Mouse (Mus musculus) kidney, postnatal 36 days (tissue): Measurements from ENCODE around the gene Dguok.

Experiments used
- DNase-seq, 2 experiments: peaks; one replicate each; pipeline ENCODE4 v3.0.0; 2021 to 2022; ENCODE audit warnings: mixed read lengths in 2 of 2

Dguok gene

DNA sequence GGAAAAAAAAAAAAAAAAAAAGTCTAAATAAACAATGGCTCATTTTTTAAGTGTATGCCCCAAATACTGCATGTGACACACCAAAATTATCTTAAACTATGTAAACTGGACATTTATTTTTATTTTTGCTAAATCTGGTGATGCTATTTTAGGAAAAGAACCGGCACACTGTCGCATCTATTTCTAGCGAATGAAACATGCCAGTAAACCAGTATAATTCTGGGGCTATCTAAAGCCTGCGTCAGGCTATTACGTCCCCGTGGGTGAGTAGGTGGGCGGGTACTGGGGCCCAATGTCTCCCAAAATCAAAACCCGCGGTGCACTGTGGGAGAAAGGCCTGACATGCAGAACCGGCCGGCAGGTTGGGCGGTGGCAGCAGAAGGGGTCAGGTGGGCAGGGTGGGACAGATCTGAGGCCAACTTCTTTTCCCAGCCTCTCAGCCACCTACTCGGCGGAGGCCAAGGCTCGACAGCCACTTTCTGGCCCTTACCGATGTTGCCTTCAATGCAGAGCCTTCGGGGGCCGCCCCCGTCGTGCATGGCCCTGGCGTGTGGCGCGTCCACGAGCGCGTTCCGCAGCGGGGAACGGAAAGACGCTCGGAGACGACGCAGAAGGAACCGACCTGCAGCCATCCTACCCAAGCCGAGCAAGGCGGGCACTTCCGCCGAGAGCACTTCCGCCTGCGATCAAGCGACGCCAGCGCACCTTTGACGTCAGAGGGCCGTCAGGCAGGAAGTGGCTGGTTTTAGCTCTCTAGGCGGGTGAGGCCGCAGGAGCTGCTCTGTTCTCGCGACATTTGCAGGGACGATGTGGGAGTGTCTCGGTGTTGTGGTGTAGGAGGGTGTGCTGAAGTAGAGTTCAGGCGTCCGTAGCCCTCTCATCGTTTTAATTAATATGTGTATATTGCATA, at the start of gene Dguok:
Gene Dguok, minus strand, starts transcription at position 712 of the 910 bp plus-strand sequence.
- DNase-seq: peak; percentile 98 to 99

DNA sequence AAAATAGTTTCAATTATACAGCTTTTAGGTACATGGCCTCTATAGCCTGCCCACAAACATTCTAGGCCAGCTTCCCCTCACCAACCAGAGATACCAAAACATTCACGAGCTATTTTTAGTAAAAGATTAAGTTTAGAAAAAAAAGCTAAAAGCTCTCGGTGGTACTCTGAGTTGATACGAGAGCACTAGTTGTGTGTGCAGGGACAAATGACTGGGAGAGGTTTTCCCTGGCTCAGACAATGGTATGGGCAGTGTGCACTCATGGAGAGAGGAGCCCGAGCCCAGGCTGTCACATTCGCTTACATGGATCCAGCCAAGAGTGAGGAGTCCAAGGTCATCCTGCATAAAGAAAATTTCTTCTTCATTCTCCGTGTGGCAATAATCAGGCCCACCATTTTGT, 49.2 kb upstream of the Dguok start:
- DNase-seq: no peak

DNA sequence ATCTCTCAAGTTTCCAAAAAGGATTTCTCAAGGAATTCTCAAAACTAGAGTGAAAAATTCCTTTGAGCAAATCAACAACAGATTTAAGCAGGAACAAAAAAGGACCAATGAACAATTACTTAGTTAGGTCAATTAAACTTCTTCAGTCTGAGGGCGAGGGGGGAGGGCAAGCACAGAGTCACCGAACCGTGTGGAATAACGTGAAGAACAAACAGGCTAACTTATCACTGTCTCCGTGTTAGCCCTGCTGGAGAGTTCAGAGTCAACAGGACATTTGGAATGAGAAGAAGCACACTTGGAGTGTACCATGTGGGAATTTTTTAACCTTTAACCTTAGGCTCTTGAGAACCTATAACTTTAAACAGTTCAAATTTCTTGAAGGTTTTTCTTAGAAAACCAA, 41.6 kb upstream of the Dguok start:
- peak; percentile 70 to 73 for DNase-seq

DNA sequence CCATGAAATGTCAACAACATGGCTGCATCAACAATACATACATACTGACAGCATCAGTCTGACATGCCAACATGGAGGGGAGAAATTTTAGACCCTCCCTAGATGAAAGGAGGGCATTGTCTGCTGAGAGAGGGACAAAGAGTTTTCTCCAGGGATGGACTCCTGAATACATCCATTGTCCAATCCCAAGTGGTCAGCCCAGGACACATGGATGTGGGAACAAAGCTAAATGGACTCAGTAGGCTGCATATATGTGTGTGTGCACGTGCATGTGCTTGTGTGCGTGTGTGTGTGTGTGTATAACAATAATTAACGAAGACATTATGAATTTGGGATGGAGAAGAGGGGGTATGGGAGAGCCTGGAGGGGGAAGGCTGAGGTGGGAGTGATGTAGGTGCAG, 39.0 kb upstream of the Dguok start:
- DNase-seq: no peak

DNA sequence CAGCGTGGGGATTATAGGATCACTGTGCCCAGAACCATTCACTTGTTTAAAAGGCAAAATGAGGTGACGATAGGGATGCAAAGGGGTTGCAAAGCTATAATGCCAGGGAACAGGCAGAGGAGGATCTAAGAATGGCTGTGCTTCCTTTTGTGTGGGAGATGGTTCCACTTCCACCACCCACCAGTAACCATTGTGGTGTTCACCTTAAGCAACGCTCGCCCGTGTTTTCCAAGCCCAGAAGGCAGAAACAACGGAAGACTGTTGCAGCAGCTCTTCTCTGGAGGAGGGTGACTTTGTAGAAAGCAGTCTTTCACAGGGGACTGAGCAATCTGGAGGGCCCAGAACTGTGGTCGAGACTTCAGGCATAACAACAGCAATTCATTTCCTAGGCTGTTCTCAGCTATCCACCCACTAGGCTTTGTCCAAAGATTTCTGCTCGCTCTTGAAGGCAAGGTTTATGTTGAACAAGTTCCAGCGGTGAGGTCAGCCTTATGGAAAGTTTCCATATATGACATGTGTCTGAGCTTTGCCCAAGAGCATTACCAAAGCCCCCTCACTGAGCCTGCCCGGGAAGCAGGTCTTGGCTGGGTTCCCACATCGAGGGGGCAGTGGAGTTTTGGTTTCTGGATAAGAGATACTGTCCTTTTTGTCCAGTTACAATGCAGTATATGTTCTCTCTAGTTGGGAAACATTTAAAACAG, 35.1 kb upstream of the Dguok start:
- DNase-seq: no peak

DNA sequence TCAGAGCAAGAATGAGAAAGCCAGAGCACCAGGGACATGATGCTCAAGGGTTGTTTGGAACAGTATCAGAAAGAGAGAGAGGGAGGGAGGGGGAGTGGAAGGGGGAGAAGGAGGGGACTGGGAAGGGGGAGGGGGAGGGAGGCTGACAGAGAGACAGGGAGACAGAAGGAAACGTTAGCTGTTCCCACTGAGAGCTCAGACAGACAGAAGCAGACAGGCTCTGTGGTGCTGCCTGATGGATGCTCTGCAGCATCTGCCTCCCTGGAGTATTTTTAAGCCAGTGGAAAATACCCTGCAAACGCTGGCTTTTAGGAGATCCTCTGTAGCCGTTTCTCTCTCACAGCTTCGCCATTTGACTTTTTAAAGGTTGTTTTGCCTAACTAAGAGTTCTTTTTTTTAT, 33.2 kb upstream of the Dguok start:
- no peak for DNase-seq

DNA sequence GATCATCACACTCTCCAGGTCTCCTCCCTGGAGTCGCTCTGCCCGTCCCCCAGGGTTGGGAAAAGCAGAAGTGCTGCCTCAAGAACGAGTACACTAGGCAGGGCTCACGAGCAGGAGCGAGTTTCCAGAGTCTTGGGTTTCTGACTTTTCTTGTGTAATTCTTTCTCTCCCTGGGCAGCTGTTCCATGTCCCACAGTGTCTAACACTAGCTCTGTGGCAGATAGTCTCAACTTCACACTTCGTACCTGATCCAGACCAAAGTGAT, 30.0 kb upstream of the Dguok start:
- DNase-seq: no peak

DNA sequence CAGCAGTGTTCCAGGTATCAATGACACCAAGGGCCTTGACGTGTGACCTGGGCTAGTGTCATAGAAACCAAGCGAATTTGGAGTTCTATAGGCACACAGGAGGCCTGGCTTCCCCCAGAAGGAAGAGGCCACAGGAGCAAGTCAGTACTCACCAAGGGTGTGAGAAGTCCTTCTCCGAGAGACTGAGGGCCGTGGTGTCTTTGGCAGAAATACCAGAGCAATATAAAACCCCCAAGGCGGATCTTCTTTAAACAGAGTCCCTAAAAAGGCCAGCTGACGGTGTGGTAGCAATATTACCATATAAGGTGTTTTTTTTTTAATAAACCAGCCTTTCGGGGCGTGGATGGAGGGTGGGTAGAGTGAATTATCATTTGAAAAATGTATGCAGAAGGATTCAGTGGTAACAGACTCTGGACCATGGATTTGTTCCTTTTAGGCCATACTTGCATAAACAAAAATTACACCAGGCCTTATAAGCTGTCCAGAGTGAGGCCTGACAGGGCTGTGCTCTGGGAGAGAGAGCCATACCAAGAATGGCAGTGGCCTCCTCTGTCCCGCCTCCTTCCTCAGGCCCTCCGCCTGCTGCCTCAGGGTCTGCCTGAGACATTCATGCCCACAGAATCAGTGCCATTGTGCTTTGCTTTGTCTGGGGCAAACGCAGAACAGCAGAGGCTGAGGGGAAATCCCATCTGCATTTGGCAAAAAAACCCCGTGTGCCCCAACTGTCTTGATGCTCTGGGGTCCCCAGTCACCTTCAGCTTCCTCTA, 29.4 kb upstream of the Dguok start, which contains the start of gene Actg2:
Gene Actg2, minus strand, starts transcription at position 238 of the 767 bp plus-strand sequence.
- no peak for DNase-seq

DNA sequence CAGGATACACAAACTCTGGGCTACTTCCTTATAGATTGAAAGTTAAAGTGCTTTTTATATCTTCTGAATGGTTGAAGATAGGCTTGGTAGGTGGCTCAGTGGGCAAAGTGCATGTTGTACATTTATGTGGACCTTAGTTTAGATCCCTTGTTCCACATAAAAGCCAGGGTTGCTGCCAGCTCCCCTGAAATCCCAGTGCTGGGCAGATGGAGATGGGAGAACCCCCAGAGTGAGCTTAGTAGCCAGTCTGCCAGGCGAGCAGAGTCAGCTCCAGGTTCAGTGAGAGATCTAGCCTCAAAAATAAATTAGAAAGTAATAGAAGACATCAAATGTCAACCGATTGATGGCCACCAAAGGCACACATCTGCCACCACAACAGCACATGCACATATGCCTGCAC, 25.8 kb upstream of the Dguok start:
- no peak for DNase-seq

DNA sequence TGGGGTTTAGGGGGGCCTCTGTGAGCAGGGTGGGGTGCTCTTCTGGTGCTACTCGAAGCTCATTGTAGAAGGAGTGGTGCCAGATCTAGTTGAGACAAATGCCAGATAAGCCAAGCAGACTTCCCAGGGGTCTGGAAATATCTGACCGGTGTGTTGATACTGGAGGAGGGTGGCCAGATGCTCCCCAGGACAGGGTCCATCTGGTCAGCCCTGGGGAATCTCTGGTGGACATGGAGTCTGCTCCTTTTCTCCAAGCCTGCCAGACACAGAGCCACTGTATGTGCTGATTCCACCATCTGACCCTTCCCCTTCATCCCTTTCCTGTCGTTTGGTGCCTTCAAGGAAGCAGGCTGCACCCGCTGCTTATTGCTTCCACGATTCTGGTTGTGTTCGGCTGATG, 16.4 kb upstream of the Dguok start:
- no peak for DNase-seq

DNA sequence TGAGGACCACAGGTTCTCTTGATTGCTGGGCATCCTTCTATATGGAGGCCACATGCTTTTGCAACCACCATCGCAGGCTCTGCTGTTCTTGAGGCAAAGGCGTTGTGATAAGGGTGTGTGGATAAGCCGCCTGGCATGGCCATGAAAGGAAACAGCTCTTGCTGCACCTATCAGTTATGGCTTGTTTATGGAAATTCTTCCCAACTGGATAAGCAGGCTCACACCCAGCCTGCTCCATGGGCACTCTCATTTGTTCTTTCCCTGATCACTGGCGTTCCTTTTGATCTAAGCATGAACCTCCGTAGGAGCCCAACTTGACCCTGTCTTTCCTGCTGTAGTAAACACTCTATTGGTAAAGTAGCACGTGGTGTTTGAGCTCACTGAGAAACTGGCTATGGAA, 15.0 kb upstream of the Dguok start:
- DNase-seq: no peak

DNA sequence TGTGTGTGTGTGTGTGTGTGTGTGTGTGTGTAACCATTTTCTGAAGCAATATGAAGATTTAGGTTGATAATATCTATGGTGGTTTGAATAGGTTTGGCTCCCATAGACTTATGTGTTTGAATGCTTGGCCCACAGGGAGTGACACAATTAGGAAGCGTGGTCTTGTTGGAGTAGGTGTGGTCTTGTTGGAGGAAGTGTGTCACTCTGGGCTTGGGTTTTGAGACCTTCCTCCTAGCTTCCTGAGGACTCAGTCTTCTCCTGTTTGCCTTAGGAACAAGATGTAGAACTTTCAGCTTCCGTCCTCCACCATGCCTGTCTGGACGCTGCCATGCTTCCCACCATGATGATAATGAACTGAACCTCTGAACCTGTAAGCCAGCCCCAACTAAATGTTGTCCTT, 11.9 kb upstream of the Dguok start:
- DNase-seq: no peak

DNA sequence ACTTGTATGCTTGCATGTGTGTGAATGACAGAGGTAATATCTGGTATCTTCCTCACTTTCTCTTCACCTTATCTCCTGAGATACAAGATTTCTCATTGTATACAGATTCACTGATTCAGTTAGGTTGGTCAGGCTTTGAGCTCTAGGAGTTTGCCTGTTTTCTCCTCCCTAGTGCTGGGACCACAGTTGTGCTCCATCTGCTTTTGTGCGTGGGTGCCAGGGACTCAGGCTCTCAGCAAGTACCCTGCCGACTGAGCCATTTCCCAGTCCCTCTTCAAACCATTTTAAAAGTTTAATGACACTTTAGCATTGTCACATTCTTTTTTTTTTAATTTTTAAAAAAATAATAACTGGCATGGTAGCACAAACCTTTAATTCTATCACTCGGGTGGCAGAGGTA, 8.4 kb upstream of the Dguok start:
- no peak for DNase-seq

DNA sequence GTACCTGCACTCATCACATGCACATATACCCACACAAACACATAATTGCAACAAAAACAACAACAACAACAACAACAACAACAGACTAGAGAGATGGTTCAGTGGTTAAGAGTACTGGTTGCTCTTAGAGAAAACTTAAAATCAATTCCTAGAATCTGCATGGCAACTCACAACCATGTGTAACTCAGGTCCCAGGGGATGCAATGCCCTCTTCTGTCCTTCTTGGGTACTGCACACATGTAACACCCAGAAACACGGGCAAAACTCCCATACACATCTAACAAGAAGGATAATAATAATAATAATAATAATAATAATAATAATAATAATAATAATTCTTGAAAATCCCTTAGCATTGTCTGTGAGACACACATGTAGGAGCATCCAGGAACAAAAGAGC, 5.7 kb upstream of the Dguok start:
- DNase-seq: peak; percentile 66 to 85

DNA sequence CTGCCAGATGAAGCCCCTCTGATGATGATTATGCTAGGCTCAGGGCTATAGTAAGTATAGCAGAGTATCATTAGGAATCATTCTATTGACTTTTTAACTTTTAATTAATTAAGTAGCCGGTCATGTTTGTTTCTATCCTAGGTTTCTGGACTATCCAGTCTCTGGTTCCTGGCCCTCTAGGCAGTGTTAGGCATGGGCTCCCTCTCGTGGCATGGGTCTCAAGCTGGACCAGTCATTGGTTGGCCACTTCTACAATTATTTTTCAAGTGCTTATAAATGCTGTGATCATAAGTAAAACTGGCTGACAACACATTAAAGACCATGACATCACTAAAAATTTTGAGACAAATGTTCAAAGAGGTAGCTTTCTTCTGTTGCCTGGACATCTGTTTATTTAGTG, 3.4 kb upstream of the Dguok start:
- DNase-seq: peak in 1 of 2 experiments; percentile 41

DNA sequence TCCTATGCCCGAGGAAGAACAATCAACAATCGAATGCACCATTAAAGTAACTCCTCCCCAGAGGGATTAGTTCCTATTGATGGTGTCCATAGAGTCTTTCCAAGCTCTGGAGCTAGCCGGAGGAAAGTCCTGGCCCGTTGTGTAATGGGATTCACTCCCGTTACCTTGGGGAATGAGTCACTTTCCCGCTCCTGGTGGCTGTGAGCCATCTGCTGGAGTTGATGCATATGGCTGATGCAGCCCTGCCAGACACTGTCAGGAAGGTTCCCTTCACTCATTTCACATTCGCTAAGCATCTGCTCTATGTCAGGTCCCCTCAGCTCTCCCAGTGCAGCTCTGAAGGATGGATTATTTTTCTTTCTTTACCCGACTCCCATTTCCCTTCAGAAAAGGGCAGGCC, 2.7 kb upstream of the Dguok start:
- no peak for DNase-seq

DNA sequence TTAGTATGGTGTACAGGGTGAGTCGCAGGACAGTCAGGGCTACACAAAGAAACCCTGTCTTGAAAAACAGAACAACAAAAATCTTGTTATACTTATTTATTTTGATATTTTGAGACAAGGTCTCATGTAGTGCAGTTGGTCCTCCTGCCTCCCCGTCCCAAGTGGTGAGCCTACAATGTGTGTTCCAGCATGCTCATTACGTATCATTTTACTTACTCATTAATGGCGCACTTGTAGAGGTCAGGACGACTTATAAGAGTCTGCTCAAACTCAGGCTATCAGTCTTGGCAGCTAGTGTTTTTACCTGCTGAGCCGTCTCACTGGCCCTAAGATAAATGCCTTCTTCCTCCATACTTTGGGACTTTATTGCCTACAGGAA, 388 bp upstream of the Dguok start:
- no peak for DNase-seq

DNA sequence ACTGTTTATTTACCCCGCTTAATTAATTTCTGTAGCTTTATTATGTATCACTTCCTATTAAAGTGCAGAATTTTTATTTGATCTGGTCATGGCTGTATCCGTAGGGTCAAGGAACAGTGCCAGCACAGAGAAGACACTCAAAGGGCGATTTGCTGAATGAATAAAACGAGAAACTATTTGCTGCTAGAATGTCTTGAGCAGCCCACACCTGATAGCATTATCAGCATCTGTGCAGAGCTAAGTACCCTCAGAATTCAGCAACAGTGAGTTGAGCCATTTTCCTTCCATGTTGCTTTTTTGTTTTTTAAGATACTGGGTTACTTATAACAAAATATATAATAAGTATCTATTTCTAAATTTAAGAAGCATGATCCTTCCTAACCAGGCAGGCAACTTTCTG, 1.2 kb downstream of the Dguok start:
- no peak for DNase-seq

DNA sequence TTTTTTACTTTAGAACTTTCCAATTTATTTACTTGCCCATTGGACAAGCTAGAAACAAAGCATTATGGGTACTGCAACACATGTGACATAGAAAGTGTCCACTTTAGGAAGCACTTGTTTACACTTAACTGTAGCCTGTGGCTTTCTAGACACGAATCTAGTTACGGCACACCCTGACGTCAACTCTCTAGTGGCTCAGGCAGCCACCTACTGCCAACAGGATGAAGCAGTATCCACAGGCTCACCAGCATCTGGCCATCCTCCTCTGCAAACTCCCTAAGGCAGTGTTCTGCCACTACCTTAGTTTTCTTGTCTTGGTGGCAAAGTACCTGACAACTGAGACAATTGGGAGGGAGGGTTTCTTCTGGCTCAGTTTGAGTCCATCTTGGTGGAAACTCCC, 3.4 kb downstream of the Dguok start:
- no peak for DNase-seq

DNA sequence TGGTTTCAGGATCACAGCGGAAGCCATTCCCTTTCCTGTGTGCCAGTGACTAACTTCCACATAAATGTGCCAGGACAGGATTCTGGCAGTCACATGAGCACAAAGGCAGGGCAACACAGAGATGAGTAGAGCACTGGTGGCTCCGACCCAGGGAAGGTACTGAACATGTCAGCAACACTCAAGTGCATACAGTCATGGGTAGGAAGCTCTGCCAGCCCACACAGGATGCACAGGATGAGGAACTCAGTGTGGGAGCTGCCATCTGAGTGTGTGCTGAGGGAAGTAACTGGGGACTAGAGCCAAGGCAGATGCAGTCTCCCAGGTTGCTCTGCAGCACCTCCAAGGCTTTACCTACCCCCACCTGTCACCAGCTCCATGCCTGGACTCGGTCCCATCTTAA, 4.1 kb downstream of the Dguok start:
- peak; percentile 24 to 37 for DNase-seq

DNA sequence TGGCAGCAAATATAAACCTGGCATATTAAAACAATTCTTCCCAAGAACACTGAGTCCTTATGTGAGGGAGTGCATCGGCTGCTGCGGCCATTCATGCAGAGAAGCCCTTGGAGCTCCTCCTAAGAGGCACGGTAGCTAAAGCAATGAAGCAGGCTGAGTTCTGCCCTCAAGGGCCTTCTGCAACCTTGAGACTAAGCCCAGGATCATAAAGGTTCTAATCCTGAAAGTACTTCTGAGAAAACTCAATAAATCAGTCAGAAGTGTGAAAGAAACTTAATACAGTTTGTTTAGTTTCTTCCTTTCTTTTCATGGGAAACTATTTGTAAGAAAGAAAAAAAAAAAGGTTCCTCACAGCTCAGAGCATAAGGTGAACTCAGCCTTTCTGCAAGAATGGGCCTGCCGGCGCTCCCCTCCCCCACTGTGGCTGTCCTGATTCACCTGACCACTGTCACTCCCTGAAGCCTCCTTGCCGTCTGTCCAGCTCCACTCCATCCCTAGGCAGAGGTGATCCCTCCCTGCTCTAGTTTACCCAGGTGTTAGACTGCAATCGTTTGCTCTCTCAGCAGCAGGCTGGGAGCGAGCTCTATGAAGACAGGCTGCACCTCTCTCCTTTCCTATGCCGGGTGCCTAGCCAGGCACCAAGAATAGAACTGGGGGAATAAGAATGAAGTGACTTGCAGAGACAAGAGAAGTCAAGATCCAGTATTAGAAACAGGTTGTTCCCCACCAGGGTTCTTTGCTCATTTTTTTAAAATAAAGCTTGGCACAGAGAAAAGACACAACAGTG, 5.1 kb downstream of the Dguok start:
- peak in 1 of 2 experiments; percentile 46 for DNase-seq

DNA sequence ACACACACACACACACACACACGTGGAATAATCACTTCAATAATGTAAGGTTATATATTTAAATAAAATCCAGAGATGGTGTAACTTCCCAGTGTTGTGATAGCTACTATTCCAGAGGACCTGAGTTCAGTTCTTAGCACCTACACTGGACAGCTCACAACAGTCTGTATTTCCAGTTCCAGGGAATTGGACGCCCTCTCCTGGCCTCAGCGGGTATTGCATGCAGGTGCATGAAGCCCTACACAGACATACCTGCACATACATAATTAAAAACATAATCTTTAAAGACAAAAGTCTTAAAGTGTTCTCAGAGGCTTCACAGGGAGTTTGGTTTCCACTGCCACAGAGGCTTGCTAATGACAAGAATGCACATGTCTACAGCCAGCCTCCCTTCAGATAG, 6.3 kb downstream of the Dguok start:
- DNase-seq: no peak

DNA sequence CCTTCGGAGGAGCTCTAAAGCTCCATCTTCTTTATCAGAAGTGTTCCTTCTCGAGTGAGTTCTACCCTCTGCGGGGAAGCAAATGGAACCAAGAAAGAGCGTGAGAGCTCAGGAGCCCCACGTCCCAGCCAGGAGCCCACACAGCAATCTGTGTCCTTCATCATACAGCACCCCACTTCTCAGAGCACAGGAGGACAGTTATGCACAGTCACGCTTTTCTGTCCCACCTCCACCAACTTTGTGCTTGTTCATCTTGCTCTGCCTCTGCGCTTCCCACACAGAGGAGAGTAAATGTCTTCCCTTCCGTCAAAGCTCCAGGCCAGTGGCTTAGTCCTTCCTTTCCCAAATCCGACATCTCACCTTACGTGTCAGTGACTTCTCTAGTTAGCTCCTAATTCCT, 7.7 kb downstream of the Dguok start:
- DNase-seq: no peak
